Mouse (Mus musculus) midbrain, embryonic 16.5 days (tissue): ENCODE measurements around the gene Scap. TPM values are rescaled to one million over a fixed set of nuclear protein-coding genes. Genes with fewer than 3 reads are reported as not detected.

Experiments used
- ATAC-seq: fragments of 200-750 bp; cut with Nextera tagmentation; 2 replicates; pipeline ENCODE4 v1.8.0; 2017; ENCODE audit warnings: moderate TSS enrichment
- H3K27ac ChIP-seq: fragments of 300-500 bp; sonication (generic); 2 replicates; pipeline ENCODE4 v1.5.1; 2014; ENCODE audit warnings: mild to moderate bottlenecking, low read length, mixed read lengths
- H3K27me3 ChIP-seq: fragments of 300-500 bp; sonication (generic); 2 replicates; pipeline ENCODE4 v1.6.1; 2014; ENCODE audit warnings: low read depth, low read length, mixed read lengths; ENCODE audit not compliant: control insufficient read depth, insufficient read depth
- H3K36me3 ChIP-seq: fragments of 300-500 bp; sonication (generic); 2 replicates; pipeline ENCODE4 v1.6.1; 2014; ENCODE audit warnings: mild to moderate bottlenecking, low read length, moderate library complexity, mixed read lengths; ENCODE audit not compliant: control insufficient read depth, insufficient read depth
- H3K4me1 ChIP-seq: fragments of 300-500 bp; sonication (generic); 2 replicates; pipeline ENCODE4 v1.6.1; 2014; ENCODE audit warnings: mild to moderate bottlenecking, low read length, mixed read lengths; ENCODE audit not compliant: control insufficient read depth, insufficient read depth
- H3K4me2 ChIP-seq: fragments of 300-500 bp; sonication (generic); 2 replicates; pipeline ENCODE4 v1.6.1; 2014; ENCODE audit warnings: mild to moderate bottlenecking, low read length, mixed read lengths
- H3K4me3 ChIP-seq: fragments of 300-500 bp; sonication (generic); 2 replicates; pipeline ENCODE4 v1.5.1; 2014; ENCODE audit warnings: low read depth, mild to moderate bottlenecking, low read length, moderate library complexity, mixed read lengths
- H3K9ac ChIP-seq: fragments of 300-500 bp; sonication (generic); 2 replicates; pipeline ENCODE4 v1.6.1; 2014; ENCODE audit warnings: low read depth, low read length, mixed read lengths
- H3K9me3 ChIP-seq: fragments of 300-500 bp; sonication (generic); replicated peaks from 2 replicates; pipeline ENCODE4 v1.6.1; 2014; ENCODE audit warnings: mild to moderate bottlenecking, low read length, mixed read lengths; ENCODE audit not compliant: control insufficient read depth, poor library complexity, severe bottlenecking
- WGBS: fragments of 180-500 bp; shearing (Covaris S2); extraction: QIAGEN DNeasy Blood & Tissue Kit; methylation state at CpG from one replicate; pipeline ENCODE4 v1.1.7; 2014; 5-methylcytosine and 5-hydroxymethylcytosine counted together
- polyA plus RNA-seq: library from polyadenylated mRNA; unstranded; fragments of >200 nt; fragmentation: Nextera tagmentation; extraction: Ambion mirVana; gene quantifications from 2 replicates; pipeline ENCODE4 v1.2.1, GENCODE M21; 2015

Gene Scap
- polyA plus RNA-seq: 57.4 and 64.5 TPM in 2 replicates

- 0% methylated on average over 59 of the region's 78 CpGs for WGBS
- Histone ChIP-seq H3K27ac (peak within 1 kb of the TSS; percentile 47; the same call in 1 of the 2 replicates), H3K4me1 (peaks cover 15% of the 10 kb centered on the region)
Measured at GRCm38 (mm10) chr9:110333135-110333895, at the start of gene Scap. Scap (plus strand) TSS chr9:110333288.

GRCm38 (mm10) chr9:110284075-110284697 is 48.9 kb upstream of the Scap start:
- WGBS: 97% methylated on average over 8 of the region's 10 CpGs

More at GRCm38 (mm10) chr9:110333135-110333895, at the start of gene Scap:
- Histone ChIP-seq H3K4me3 (peak within 1 kb of the TSS; percentile 69), H3K9me3 (no peaks in the 10 kb centered on the region), H3K4me2 (peak within 1 kb of the TSS; percentile 92), H3K9ac (peak within 1 kb of the TSS; percentile 72), H3K36me3 (no peaks in the 10 kb centered on the region), H3K27me3 (no peaks in the 10 kb centered on the region)
- ATAC-seq: peak; percentile 88

GRCm38 (mm10) chr9:110287321-110287924 is 45.7 kb upstream of the Scap start:
- Histone ChIP-seq H3K36me3 (no peaks in the 10 kb centered on the region), H3K27me3 (no peaks in the 10 kb centered on the region), H3K9me3 (no peaks in the 10 kb centered on the region), H3K4me1 (peaks cover 3% of the 10 kb centered on the region; the same call in 1 of the 2 replicates), H3K4me3 (no peak overlapping the region), H3K4me2 (no peak overlapping the region), H3K27ac (peak overlapping the region; percentile 75), H3K9ac (no peak overlapping the region)
- 24% methylated on average over 7 of the region's 7 CpGs for WGBS
- peak; percentile 90 for ATAC-seq

More at GRCm38 (mm10) chr9:110284075-110284697, 48.9 kb upstream of the Scap start:
- H3K27ac ChIP-seq: no peak overlapping the region
- H3K4me1 ChIP-seq: peaks cover 3% of the 10 kb centered on the region; the same call in 1 of the 2 replicates
- H3K9ac ChIP-seq: no peak overlapping the region
- no peak for ATAC-seq
- H3K27me3 ChIP-seq: no peaks in the 10 kb centered on the region
- no peaks in the 10 kb centered on the region for H3K9me3 ChIP-seq
- H3K4me2 ChIP-seq: no peak overlapping the region
- no peak overlapping the region for H3K4me3 ChIP-seq
- no peaks in the 10 kb centered on the region for H3K36me3 ChIP-seq

- H3K27ac ChIP-seq: peak overlapping the region; percentile 44
- WGBS: 43% methylated on average over 12 of the region's 12 CpGs
- no peak overlapping the region for H3K4me2 ChIP-seq
- no peak overlapping the region for H3K4me3 ChIP-seq
- no peaks in the 10 kb centered on the region for H3K36me3 ChIP-seq
- no peaks in the 10 kb centered on the region for H3K9me3 ChIP-seq
- H3K9ac ChIP-seq: no peak overlapping the region
- peaks cover 3% of the 10 kb centered on the region; the same call in 1 of the 2 replicates for H3K4me1 ChIP-seq
- 0 out of 2 replicates have a peak, but pooled peaks have one; percentile 50 for ATAC-seq
- no peaks in the 10 kb centered on the region for H3K27me3 ChIP-seq
Measured at GRCm38 (mm10) chr9:110293254-110293718, 39.8 kb upstream of the Scap start.

- Histone ChIP-seq H3K4me1 (peaks cover 3% of the 10 kb centered on the region; the same call in 1 of the 2 replicates), H3K9me3 (no peaks in the 10 kb centered on the region), H3K4me2 (no peak overlapping the region), H3K4me3 (no peak overlapping the region), H3K36me3 (no peaks in the 10 kb centered on the region), H3K27ac (peak overlapping the region; percentile 44), H3K9ac (no peak overlapping the region), H3K27me3 (no peaks in the 10 kb centered on the region)
- WGBS: 85% methylated on average over 13 of the region's 13 CpGs
- ATAC-seq: no peak
Measured at GRCm38 (mm10) chr9:110293873-110294415, 39.1 kb upstream of the Scap start.

- no peak for ATAC-seq
- H3K4me1 ChIP-seq: peaks cover 3% of the 10 kb centered on the region; the same call in 1 of the 2 replicates
- H3K9ac ChIP-seq: no peak overlapping the region
- 34% methylated on average over 3 of the region's 3 CpGs for WGBS
- no peak overlapping the region for H3K27ac ChIP-seq
- H3K9me3 ChIP-seq: no peaks in the 10 kb centered on the region
- no peaks in the 10 kb centered on the region for H3K36me3 ChIP-seq
- H3K4me3 ChIP-seq: no peak overlapping the region
- H3K27me3 ChIP-seq: no peaks in the 10 kb centered on the region
- no peak overlapping the region for H3K4me2 ChIP-seq
Measured at GRCm38 (mm10) chr9:110294786-110295185, 38.3 kb upstream of the Scap start.

- Histone ChIP-seq H3K9ac (no peak overlapping the region), H3K4me3 (no peak overlapping the region), H3K9me3 (0 out of 2 replicates have a peak, but pooled peaks cover 2% of the 10 kb centered on the region), H3K27me3 (no peaks in the 10 kb centered on the region), H3K4me2 (no peak overlapping the region), H3K27ac (no peak overlapping the region), H3K4me1 (peaks cover 3% of the 10 kb centered on the region; the same call in 1 of the 2 replicates), H3K36me3 (no peaks in the 10 kb centered on the region)
- ATAC-seq: peak; percentile 79
- under 1% methylated on average over 5 of the region's 5 CpGs for WGBS
Measured at GRCm38 (mm10) chr9:110296867-110297627, 36.0 kb upstream of the Scap start.

GRCm38 (mm10) chr9:110304516-110304915 is 28.6 kb upstream of the Scap start:
- peak overlapping the region; percentile 56 for H3K4me3 ChIP-seq
- H3K27ac ChIP-seq: peak overlapping the region; percentile 97
- peak overlapping the region; percentile 75 for H3K9ac ChIP-seq
- WGBS: 8% methylated on average over 4 of the region's 4 CpGs
- H3K9me3 ChIP-seq: 0 out of 2 replicates have a peak, but pooled peaks cover 2% of the 10 kb centered on the region
- H3K27me3 ChIP-seq: no peaks in the 10 kb centered on the region
- peaks cover 6% of the 10 kb centered on the region; the same call in 1 of the 2 replicates for H3K4me1 ChIP-seq
- peak overlapping the region; percentile 78 for H3K4me2 ChIP-seq
- ATAC-seq: peak; percentile 26
- H3K36me3 ChIP-seq: no peaks in the 10 kb centered on the region
